Mouse (Mus musculus) retina, embryonic 14.5 days (tissue): ENCODE measurements around the gene Zdhhc1.

Experiments
- DNase-seq: peaks from one replicate; pipeline ENCODE4 v3.0.0-alpha.2; 2015; ENCODE audit warnings: low spot score

The Zdhhc1 gene

DNA sequence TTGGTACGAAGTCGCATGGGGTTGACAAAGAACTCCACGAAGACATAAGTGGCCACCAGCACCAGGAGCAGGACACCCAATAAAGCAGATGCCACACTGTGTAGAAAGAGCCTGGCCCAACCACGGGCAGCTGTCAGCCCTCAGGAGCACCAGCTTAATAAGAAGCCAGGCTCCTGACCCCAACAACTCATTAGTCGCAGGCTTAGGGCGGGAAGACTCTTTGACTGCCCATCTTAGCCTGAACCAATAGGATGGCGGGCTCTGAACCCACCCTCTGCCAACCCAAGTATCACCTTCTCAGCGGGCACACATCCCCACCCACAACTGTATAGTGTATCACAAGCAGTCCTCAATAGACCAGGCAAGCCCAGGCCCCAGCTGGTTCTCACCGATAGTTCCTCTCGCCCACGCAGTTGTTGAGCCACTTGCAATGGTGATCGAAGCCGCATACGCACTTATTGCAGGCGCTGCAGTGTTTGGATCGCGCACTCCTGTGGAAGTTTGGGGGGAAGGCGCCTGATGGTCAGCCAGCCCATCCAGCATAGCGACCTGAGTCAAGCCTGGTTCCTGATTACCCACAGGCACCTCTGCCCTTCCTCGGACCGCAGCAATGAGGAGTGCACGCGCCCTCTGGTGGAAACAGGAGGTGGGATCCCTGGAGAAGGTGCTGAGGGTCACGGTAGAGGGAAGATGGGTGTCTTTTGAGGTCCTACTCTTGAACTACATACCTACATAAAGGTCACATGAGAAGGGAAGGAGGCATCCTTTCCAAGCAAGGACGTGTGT, 19.9 kb downstream of the Zdhhc1 start:
- DNase-seq, result peak; percentile 79

DNA sequence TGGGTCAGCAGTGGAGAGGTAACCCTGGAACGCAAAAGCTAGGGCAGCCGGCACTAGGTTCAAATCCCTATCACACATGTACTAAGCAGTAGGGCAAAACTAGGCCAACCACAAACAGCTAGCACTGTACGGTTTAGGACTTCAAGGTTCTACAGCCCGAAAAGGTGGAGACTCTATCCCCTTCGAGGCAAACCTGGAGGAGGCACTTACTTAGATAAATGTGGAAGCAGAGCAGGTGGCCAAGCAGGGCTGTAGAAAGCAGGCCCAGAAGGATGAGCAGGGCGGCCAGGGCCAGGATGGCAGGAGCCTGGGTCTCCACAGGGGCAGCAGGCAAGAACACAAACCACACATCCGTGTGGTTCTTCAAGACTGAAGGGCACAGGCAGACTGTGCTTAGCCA, 20.5 kb downstream of the Zdhhc1 start:
- DNase-seq, result no peak

DNA sequence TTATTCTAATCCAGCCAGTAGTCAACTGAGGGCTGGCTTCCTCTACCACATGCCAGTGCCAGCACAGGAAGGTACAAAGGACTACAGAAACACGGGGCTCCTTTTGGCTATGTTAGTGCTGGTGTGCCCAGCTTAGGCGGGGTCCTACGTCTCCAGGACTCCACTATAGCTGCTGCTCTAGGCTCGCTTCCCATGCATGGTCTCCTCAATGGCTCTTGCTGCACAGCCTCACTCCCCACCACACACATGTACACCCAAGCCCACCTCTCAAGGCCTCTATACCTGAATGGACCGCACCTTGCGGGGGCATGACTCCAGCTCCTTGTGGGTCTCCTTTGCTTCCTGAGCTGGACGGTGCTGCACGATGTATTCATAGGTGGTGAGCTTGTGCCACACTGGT, 21.0 kb downstream of the Zdhhc1 start:
- no peak for DNase-seq

DNA sequence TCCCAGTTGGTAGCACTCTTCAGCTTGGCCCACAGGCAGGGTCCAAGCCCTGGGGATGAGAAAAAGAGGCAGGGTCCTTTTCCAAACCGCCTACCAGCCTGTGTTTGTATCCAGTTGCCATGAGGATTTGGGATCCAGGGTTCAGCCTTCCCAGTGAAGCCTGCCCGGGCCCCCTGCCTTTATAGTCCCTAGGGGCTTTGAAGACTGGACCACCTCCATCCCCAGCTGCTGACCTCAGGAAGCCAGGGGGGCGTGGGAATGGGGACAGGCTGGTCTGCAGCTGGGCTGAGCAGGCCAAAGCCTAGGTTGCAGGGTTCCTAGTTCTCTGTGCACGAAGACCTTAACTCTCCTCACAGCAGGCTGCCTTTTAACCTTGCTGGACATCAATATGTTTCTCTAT, 21.4 kb downstream of the Zdhhc1 start:
- DNase-seq, result no peak

DNA sequence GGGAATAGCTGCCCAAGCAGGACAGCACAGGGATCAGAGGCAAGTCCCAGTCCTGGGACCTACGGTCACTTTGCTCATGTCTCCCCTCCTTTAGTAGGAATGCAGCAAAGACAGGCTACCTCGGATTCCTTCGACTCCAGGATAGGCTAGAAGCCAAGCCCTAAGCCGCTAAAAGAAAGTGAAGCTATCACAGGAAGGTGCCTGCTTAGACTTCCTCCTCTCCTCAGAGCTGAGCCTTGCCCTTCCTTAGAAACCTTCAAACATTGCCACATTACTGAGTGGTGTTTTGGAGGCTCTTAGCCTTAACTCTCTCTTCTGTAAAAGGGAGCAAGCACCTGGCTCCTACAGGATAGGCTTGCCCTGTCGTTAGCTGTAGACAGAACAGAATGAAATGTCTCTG, 22.0 kb downstream of the Zdhhc1 start:
- DNase-seq, result no peak

DNA sequence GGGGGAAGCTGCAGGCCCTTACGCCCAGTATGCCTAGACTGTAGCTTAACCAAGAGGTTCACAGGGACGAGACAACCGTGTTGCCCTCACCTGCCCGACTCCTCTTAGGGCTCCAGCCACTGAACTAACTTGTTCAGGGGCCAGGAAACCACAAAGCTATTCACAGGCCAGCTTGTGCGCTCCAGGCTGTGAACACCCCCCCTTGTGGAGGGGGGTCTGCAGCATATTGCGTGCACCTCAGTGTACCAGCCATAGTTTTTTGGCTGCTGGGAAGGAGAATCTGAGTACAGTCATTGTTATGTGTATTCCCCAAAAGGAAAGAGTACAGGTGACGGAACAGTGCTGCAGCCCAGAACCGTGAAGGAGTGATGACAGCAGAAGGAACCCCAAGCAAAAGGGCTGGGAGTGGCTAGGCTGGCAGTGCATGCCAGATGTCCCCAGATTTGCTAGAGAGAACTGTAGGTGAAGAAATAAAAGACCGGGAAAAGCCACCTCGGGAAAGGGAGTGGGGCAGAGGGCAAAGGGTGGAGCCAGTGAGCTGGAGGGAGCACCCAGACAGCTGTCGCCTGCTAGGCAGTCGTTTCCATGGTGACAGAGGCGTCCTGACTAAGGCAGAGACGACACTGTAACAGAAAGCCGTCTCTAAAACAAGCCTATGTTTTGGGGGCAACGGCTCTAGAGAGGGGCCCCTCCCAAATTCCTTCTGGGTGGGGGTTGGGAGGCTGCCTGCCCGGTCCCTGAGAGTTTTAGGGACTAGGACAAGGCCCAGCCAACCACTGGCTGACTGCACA, 22.7 kb downstream of the Zdhhc1 start:
- DNase-seq, result peak; percentile 86

DNA sequence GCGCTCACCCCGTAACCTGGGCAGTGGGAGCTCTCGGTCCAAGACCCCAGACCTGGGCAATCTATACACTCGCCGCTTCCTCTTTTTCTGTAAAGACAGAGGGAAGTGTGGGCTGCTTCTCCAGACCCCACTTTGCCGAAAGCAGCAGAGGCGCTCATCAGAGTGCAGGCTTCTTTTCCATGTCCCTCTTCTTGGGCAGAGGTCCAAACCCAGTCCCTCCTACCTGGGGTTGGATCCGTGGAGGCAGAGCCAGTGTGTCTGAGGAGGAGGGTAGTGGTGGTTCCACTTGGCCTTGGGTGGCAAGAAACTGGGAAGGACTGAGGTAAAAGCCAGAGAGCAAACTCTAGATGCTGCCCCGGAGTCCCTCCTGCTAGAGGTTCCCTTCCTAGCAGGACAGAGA, 23.7 kb downstream of the Zdhhc1 start:
- DNase-seq, result no peak

DNA sequence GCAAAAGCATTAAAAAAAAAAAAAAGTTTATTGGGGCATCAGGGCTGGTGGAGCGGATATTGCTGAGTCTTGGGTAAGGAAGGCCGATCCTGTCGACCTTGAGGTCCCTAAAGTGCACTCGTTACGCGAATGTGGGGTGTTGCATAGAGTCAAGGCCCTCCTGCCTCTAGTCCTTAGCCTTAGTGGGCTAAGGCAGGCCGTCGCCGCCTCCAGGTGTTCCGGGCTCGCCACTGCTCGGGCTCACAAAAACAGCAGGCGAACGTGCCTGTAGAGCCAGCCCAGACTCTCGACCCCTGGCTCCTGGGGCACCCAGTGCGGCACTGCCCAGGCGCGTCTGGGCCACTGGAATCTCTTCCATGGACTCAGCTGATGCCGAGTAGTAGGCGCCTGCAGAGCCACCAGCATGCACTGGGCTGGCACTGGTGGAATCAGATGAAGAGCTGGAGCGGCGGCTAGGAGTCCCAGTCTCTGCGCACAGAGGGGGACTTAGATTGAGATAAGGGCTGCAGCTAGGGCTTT, 24.2 kb downstream of the Zdhhc1 start:
- DNase-seq, result no peak

DNA sequence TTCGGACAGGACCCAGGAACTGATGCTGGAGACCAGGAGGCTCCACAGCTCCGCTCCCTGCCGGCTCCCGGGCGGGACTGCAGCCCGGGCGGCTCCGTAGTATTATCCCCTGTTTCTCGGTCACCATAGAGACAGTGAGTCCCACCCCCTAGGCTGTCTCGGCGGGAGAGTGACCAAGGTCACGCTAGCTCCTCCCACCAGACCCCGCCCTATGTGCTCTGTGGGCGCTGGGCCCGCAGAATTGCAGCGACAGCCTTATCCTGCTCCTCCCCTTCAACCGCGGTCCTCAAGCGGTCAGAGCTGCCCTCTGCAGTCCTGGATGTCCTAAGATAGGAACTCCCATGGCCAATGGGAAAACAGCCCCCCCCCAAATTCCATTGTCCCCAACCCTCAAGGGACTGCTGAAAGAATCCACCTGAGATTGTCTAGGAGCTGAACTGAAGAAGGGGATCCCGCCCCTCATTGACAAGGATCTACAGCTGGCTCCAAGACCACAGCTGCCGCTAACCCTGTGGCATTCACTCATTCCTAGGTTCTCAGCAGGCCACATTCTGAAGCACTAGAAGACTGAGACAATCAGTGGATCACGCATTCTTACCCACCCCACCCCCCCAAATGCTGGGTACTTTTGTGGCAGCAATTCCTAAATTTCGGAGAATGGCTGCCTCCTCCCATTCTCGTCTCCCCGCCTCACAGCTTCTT, 25.2 kb downstream of the Zdhhc1 start, which contains the start of gene Tppp3:
Gene Tppp3 (minus strand): TSS at position 213 of the 702 bp plus-strand sequence.
- DNase-seq, result peak; percentile 98

DNA sequence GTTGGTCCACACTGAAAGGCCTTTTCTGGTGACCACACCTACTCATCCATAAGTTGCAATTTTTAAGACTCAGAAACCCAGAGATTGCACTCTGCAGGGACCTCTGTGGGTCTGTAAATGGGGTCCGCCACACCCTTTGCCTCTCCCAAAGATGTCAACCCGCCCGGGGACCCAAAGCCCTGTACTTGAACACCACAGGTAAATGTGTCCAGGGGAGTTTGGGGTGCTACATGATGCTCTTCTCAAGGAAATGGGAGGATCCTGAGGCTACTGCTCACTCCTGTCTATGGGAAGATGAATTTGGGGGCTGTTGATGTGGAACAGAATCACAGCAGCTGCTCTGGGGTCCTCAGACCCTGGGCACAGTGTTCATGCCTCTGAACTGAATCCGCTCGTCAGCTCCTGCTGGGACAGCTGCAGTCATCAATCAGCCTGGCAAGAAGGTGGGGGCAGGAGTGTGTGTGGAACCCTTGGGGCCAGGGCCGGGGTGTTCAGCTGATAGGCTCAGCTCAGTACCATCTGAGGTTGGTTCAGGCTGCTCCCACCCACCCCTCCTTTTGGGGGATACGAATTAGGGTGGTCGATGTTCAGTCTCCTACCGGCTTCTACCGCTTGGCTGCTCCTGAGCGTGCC, 25.9 kb downstream of the Zdhhc1 start:
- no peak for DNase-seq

DNA sequence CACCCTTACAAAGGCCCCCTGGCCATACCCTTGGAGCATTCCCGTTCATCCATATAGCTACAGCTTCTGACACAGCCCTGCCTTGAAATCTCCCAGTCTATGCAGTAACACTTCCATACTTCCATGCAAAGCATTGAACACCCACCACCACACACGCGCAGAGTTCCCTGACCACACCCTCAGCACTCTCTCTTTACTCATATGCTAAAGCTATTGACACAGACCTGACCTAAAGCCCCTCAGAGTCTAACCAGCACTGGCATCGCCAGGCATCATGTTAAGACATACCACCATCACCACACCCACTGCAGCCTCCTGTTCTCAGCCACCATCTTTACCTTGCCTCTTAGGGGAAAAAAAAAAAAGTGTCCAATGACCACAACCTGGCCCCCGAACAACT, 26.4 kb downstream of the Zdhhc1 start:
- no peak for DNase-seq

DNA sequence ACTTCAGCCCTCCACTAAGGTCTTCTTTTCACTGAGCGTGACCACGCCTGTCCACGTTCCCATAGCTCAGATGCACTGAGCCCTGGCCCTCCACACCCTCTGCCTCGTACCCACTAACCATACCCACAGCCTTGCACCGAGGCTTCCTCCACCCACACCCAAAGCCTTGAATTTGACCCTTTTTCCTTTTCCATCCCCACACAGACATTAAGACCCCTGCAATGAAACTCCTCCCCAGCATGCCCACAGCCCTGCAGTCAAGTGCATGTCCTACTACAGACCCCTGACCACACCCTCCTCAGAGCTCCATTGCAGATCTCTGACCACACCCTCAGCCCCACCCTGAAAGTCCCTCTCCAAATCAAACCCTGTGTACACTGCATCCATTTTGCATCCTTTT, 26.9 kb downstream of the Zdhhc1 start:
- DNase-seq, result no peak

DNA sequence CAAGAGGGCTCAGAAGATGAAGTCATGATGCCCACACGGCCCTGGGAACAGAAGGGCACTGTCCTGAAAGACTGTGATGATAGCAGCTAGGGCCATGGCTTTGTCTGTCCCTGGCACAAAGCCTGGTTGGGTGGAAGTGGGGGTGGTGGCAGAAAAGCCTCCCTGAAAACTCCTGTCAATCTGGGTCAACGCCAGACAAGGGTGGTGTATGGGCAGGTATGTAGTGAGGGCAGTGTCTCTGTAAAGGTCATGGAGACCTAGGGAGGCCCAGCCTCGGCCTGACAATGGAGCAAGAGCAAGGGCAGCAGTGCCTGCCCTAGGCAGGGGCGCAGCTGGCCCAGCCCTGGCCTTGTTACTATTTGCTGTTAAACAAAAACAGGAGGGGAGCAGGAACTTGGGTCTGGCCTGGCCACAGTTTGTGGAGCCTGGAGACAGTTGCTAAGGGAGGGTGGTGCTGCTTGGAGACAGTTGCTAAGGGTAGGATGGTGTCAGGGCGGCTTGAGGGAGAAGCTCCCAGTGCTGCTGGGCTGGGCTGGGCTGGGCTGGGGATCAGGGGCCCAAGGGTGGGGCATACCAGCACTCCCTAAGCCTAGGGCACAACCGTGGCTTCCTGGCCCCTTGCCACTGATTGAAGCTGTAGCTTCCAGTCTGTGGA, 27.5 kb downstream of the Zdhhc1 start:
- DNase-seq, result peak; percentile 70

DNA sequence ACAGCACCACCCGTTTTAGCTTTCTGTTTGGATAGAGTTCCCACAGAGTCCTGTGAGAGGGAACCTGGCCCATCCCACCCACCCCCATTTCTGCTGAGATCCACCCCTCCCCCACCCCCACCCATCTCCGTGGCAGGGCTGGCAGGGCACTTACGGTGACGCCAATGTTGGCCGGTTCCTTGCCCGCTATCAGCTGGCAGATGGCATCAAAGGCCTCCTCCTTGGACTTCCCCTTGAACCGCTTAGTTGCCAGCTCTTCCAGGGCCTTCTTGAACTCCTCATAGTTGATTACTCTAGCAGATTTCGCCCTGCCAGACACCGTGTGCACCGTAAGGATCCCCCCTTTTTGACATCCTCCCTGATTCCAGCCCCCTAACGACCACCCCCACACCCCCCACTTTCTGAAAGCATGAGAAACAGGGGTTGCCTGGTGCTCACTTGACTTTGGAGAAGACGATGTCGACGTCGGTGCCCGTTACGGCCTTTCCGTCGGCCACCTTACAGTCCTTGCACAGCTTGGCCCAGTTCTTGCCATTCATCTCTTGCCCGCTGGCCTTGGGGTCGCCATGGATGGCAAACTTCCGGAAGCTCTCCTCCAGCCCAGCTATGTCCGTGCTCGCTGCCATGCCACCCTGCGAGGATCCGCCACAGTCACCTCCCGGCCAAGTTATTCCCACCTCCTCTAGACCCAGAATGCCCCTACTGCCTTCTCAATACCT, 28.5 kb downstream of the Zdhhc1 start:
- no peak for DNase-seq

DNA sequence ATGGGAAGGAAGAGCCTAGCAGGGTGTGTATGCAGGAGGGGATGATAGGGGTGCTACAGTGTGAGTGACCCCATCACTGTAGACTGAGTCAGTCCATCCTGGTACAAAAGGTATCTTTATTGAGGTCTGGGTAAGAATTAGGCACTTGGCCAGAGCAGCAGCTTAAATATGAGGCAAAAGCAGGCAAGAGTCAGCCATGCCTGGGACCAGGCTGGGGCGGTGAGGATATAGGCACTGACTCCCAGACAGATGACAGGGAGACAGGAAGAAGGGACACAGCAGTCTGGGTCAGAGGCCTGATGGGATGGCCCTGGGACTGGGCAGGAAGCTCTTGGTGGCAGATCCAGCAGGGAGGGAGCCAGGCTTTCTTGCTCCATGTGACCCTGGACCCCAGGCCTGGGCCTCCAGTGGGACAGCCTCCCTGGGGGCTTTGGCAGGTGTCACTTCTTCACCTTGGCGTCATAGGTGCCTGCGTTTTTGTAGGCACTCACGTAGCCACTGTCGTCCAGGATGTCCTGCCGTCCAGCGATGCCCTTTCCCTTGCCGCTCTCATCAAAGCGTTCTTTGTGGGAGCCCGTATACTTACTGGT, 29.2 kb downstream of the Zdhhc1 start:
- no peak for DNase-seq

DNA sequence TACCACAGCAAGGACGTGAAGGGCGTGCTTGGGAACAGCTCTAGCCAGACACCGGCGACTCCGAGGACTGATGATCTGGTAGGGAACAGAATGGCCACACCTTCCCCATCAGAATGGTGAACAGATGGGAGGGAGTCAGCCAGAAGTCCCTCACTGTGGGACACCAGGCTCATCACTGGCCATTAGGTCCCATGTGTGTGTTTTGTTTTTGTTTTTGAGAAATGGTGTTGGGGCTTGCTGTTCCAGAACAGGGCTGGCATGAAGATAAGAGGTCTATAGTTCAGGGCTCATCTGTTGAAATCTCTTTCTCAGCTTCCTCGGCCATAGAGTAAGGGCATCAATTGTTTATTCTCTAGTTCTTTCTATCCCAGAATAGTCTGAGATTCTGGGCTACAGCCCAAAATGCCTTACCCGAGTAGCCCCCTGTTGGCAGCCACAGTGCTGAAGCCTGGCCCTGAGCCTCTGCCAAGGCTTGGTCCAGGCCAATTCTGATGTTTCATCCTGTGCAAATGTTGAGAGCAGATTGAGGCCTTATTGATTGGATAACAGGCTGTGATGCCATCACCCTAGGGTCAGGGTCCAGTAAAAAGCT, 29.9 kb downstream of the Zdhhc1 start:
- no peak for DNase-seq

DNA sequence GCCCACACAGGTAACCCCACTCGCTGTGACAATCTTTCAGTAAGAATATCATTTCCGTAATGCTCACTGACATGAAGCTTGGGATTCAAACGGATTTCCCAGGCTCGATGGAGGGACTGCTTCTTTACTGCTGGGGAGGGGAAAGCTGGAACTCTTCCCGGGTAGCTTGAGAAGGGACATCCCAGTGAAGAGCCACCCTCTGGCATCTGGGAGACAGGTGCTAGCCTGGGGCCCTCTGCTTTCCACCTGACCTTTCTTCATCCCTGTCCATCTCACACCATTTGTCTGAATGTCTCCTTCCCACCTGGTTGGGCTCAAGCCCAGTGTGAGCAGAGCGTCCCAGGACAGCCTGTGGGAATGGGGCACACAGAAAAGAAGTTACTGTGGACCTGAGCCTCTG, 30.5 kb downstream of the Zdhhc1 start:
- no peak for DNase-seq

DNA sequence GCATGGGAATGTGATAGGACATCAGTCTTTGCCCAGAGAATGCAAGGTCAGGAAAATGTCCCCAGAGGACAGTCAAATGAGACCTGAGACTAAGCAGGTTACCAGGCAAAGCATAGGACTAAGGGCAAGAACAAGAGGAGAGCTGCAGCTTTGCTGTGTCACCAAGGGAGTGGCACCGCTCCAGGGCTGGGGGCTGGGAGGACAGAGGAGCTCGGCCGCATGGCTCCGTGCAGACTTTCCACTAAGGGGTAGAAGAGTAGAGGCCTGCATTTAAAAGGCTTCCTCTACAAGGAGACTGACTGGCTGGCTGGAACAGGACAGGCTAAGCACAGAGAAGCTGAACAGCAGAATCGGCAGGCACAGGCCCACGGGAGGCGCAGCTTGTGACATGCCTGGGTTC, 32.1 kb downstream of the Zdhhc1 start:
- DNase-seq, result no peak

DNA sequence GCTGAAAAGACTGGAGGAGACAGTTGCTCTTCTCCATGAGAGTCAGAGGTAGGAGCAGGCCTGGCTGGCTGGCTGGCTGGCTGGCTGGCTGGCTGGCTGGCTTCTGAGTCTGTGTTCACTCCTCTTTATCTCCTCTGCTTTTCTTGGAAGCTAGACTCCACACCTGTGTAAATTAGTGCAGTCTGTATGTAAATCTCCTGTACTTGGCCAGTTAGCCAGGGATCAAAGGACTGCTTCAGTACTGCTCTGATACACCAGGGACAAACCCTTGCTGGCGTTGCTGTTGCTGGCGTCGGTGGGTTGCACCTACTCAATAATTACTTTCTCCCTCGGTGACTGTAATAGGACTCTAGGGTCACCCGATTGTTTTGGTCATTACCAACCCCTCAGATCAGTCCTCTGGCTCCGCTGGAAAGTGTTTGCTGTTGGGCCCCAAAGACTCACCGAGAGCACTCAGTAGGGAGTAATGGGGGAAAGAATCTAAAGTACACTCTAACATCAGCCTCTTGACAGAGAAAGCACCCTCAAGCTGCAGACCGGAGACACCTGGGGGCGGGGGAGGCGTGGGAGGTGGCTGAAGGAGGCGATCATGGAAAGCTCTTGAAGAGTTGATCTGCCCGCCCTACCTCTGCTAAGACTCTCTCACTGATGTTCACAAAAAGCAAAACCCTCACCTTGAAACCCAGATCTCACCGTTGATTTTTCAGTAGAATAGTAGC, 35.5 kb downstream of the Zdhhc1 start:
- no peak for DNase-seq
